Mouse (Mus musculus) stomach, postnatal 0 days (tissue): ENCODE measurements around the gene Tenm3. TPM values are rescaled to one million over a fixed set of nuclear protein-coding genes. Genes with fewer than 3 reads are reported as not detected.

ENCODE experiments used
- ATAC-seq: fragments of 200-750 bp; cut with Nextera tagmentation; 2 replicates; pipeline ENCODE4 v1.8.0; 2017; ENCODE audit not compliant: low FRiP score, low TSS enrichment
- DNase-seq: peaks from one replicate; pipeline ENCODE4 v3.0.0-alpha.2; 2016; ENCODE audit warnings: low spot score
- H3K27ac ChIP-seq: fragments of 300-500 bp; sonication (generic); replicated peaks from 2 replicates; pipeline ENCODE4 v1.5.1; 2014; ENCODE audit warnings: mild to moderate bottlenecking, control low read depth
- H3K27me3 ChIP-seq: fragments of 300-500 bp; sonication (generic); 2 replicates; pipeline ENCODE4 v1.6.1; 2014; ENCODE audit warnings: low read length; ENCODE audit not compliant: control insufficient read depth, insufficient read depth
- H3K36me3 ChIP-seq: fragments of 300-500 bp; sonication (generic); 2 replicates; pipeline ENCODE4 v1.6.1; 2014; ENCODE audit warnings: low read length, mixed read lengths; ENCODE audit not compliant: control insufficient read depth, insufficient read depth
- H3K4me1 ChIP-seq: fragments of 300-500 bp; sonication (generic); replicated peaks from 2 replicates; pipeline ENCODE4 v1.6.1; 2014; ENCODE audit warnings: antibody characterized with exemption; ENCODE audit not compliant: control insufficient read depth, insufficient read depth
- H3K4me2 ChIP-seq: fragments of 300-500 bp; sonication (generic); replicated peaks from 2 replicates; pipeline ENCODE4 v1.6.1; 2014; ENCODE audit warnings: low read depth, mild to moderate bottlenecking, control low read depth, moderate library complexity
- H3K4me3 ChIP-seq: fragments of 300-500 bp; sonication (generic); 2 replicates; pipeline ENCODE4 v1.5.1; 2014; ENCODE audit warnings: low read depth, low read length, control low read depth
- H3K9ac ChIP-seq: fragments of 300-500 bp; sonication (generic); 2 replicates; pipeline ENCODE4 v1.6.1; 2014; ENCODE audit warnings: mild to moderate bottlenecking, low read length, control low read depth, mixed read lengths
- H3K9me3 ChIP-seq: fragments of 300-500 bp; sonication (generic); 2 replicates; pipeline ENCODE4 v1.6.1; 2016; ENCODE audit warnings: low read length; ENCODE audit not compliant: control insufficient read depth
- CTCF ChIP-seq: IDR thresholded peaks from 2 replicates; pipeline ENCODE4 v1.5.1; 2016; ENCODE audit warnings: antibody characterized with exemption, low read depth, mild to moderate bottlenecking, moderate library complexity
- EP300 ChIP-seq: optimal IDR thresholded peaks from 2 replicates; pipeline ENCODE3; 2016; ENCODE audit warnings: antibody characterized with exemption
- WGBS: fragments of 180-500 bp; shearing (Covaris S2); extraction: QIAGEN DNeasy Blood & Tissue Kit; methylation state at CpG from one replicate; pipeline ENCODE4 v1.1.7; 2014; 5-methylcytosine and 5-hydroxymethylcytosine counted together
- polyA plus RNA-seq: library from polyadenylated mRNA; unstranded; fragments of >200 nt; fragmentation: Nextera tagmentation; extraction: Ambion mirVana; gene quantifications from 2 replicates; pipeline ENCODE4 v1.2.1, GENCODE M21; 2015

Gene Tenm3
- polyA plus RNA-seq, 1 experiment from 2014 or later: 4.5 TPM

GRCm38 (mm10) chr8:48222429-48222769, 621.4 kb downstream of the Tenm3 start:
- DNase-seq (peak; percentile 85), ATAC-seq (peak; percentile 77; the same call in 1 of the 2 replicates)
- peak overlapping the region; percentile 47 for H3K9ac ChIP-seq
- H3K27me3 ChIP-seq: no peaks in the 10 kb centered on the region
- TF ChIP-seq EP300 (no peak), CTCF (peak; percentile 97)
- peak overlapping the region; percentile 76 for H3K4me2 ChIP-seq
- no peaks in the 10 kb centered on the region for H3K9me3 ChIP-seq
- H3K36me3 ChIP-seq: no peaks in the 10 kb centered on the region
- no peak overlapping the region for H3K27ac ChIP-seq
- H3K4me1 ChIP-seq: no peaks in the 10 kb centered on the region
- peak overlapping the region; percentile 38 for H3K4me3 ChIP-seq
- WGBS: 10% methylated on average over 11 of the region's 11 CpGs

- Histone ChIP-seq H3K4me3 (peak overlapping the region; percentile 38), H3K4me1 (no peaks in the 10 kb centered on the region), H3K27me3 (no peaks in the 10 kb centered on the region), H3K4me2 (peak overlapping the region; percentile 76), H3K9ac (peak overlapping the region; percentile 47), H3K9me3 (no peaks in the 10 kb centered on the region), H3K27ac (no peak overlapping the region), H3K36me3 (no peaks in the 10 kb centered on the region)
- no peak for TF ChIP-seq CTCF
- TF ChIP-seq EP300: no peak
- DNase-seq (no peak), ATAC-seq (no peak)
- 10% methylated on average over 16 of the region's 16 CpGs for WGBS
Measured at GRCm38 (mm10) chr8:48221724-48222428, 621.9 kb downstream of the Tenm3 start.

GRCm38 (mm10) chr8:48221304-48221703, 622.4 kb downstream of the Tenm3 start:
- no peaks in the 10 kb centered on the region for H3K27me3 ChIP-seq
- 78% methylated on average over 11 of the region's 11 CpGs for WGBS
- no peak overlapping the region for H3K4me3 ChIP-seq
- no peak overlapping the region for H3K4me2 ChIP-seq
- H3K4me1 ChIP-seq: no peaks in the 10 kb centered on the region
- ATAC-seq: no peak
- H3K9ac ChIP-seq: no peak overlapping the region
- no peak for DNase-seq
- TF ChIP-seq CTCF (no peak), EP300 (no peak)
- H3K9me3 ChIP-seq: no peaks in the 10 kb centered on the region
- H3K36me3 ChIP-seq: no peaks in the 10 kb centered on the region
- no peak overlapping the region for H3K27ac ChIP-seq

- ATAC-seq: no peak
- Histone ChIP-seq H3K27me3 (no peaks in the 10 kb centered on the region), H3K36me3 (no peaks in the 10 kb centered on the region), H3K4me1 (no peaks in the 10 kb centered on the region), H3K4me3 (no peak overlapping the region), H3K27ac (no peak overlapping the region), H3K9me3 (no peaks in the 10 kb centered on the region), H3K9ac (no peak overlapping the region), H3K4me2 (no peak overlapping the region)
- no peak for TF ChIP-seq EP300
- no peak for TF ChIP-seq CTCF
- DNase-seq: no peak
- 84% methylated on average over 25 of the region's 25 CpGs for WGBS
Measured at GRCm38 (mm10) chr8:48220529-48221181, 623.1 kb downstream of the Tenm3 start.

GRCm38 (mm10) chr8:48215071-48215501, 628.7 kb downstream of the Tenm3 start:
- H3K4me2 ChIP-seq: no peak overlapping the region
- no peak overlapping the region for H3K4me3 ChIP-seq
- no peak for ATAC-seq
- no peak overlapping the region for H3K9ac ChIP-seq
- H3K9me3 ChIP-seq: no peaks in the 10 kb centered on the region
- 48% methylated on average over 9 of the region's 9 CpGs for WGBS
- no peaks in the 10 kb centered on the region for H3K4me1 ChIP-seq
- H3K36me3 ChIP-seq: no peaks in the 10 kb centered on the region
- H3K27me3 ChIP-seq: no peaks in the 10 kb centered on the region
- TF ChIP-seq EP300: no peak
- no peak for TF ChIP-seq CTCF
- no peak for DNase-seq
- no peak overlapping the region for H3K27ac ChIP-seq

GRCm38 (mm10) chr8:48214386-48214785, 629.4 kb downstream of the Tenm3 start:
- Histone ChIP-seq H3K4me1 (no peaks in the 10 kb centered on the region), H3K4me3 (no peak overlapping the region), H3K27me3 (no peaks in the 10 kb centered on the region), H3K27ac (no peak overlapping the region), H3K9me3 (no peaks in the 10 kb centered on the region), H3K36me3 (no peaks in the 10 kb centered on the region), H3K9ac (no peak overlapping the region), H3K4me2 (no peak overlapping the region)
- no peak for ATAC-seq
- DNase-seq: no peak
- WGBS: 78% methylated on average over 6 of the region's 6 CpGs
- TF ChIP-seq EP300 (no peak), CTCF (no peak)
